Mouse (Mus musculus): ENCODE results near the gene Lurap1l. TPM values are rescaled to one million over a fixed set of nuclear protein-coding genes. Genes with fewer than 3 reads are reported as not detected.

The Lurap1l gene
- polyA plus RNA-seq (2015; fragmentation: Nextera tagmentation; extraction: Ambion mirVana), result 4.6 and 4.9 TPM in 2 replicates

- WGBS, result under 1% methylated on average over 10 of the region's 10 CpGs
- peak; percentile 17; the same call in 1 of the 2 replicates for ATAC-seq (replicated peaks)
- no peaks in the 10 kb centered on the region for H3K9me3 ChIP-seq
- peak within 1 kb of the TSS; percentile 91 for H3K27ac ChIP-seq (replicated peaks)
- peaks cover 12% of the 10 kb centered on the region for H3K4me1 ChIP-seq
- peak within 1 kb of the TSS; percentile 89 for H3K4me3 ChIP-seq
- H3K9ac ChIP-seq (replicated peaks), result peak within 1 kb of the TSS; percentile 76
- no peaks in the 10 kb centered on the region for H3K36me3 ChIP-seq
- peak within 1 kb of the TSS; percentile 94 for H3K4me2 ChIP-seq (replicated peaks)
- no peaks in the 10 kb centered on the region for H3K27me3 ChIP-seq
These were observed at the start of gene Lurap1l for GRCm38 (mm10) chr4:80910481-80910870. TSS of gene Lurap1l (plus strand) at chr4:80910646.

- no peak overlapping the region for H3K9ac ChIP-seq (replicated peaks)
- ATAC-seq (replicated peaks), result no peak
- H3K4me3 ChIP-seq, result no peak overlapping the region
- peaks cover 13% of the 10 kb centered on the region for H3K4me1 ChIP-seq
- no peaks in the 10 kb centered on the region for H3K9me3 ChIP-seq
- H3K27me3 ChIP-seq, result no peaks in the 10 kb centered on the region
- no peaks in the 10 kb centered on the region for H3K36me3 ChIP-seq
- H3K4me2 ChIP-seq (replicated peaks), result no peak overlapping the region
- 0 out of 2 replicates have a peak overlapping the region, but pooled peaks have one; percentile 2 for H3K27ac ChIP-seq (replicated peaks)
- WGBS, result 51% methylated on average over 9 of the region's 9 CpGs
These were observed 47.5 kb upstream of the Lurap1l start for GRCm38 (mm10) chr4:80862962-80863361.

GRCm38 (mm10) chr4:80863906-80864305 is 46.5 kb upstream of the Lurap1l start:
- Histone ChIP-seq H3K36me3 (no peaks in the 10 kb centered on the region), H3K4me2 (replicated peaks) (no peak overlapping the region), H3K4me1 (peaks cover 13% of the 10 kb centered on the region), H3K4me3 (no peak overlapping the region), H3K27ac (replicated peaks) (no peak overlapping the region), H3K9ac (replicated peaks) (no peak overlapping the region), H3K9me3 (no peaks in the 10 kb centered on the region), H3K27me3 (no peaks in the 10 kb centered on the region)
- 68% methylated on average over 7 of the region's 7 CpGs for WGBS
- no peak for ATAC-seq (replicated peaks)

DNA sequence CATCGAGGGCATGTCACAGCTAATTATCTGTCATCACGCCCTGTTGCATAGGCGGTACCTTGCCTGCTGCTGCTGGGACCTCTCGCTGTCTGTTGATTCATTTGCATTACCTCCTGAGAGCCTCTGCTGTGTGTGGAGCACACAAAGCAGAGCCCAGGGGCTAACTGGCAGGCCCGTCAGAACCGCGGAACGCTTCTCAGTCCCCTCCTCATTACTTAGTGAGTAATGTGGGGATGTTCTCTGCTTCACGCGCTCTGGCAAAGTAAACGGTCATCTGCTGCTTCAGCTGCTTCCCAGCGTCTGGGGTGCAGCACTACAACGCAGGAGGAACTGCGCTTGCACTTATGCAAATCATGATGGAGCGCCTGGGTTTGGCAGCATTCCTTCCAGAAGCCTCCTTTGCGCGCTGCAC is 45.9 kb upstream of the Lurap1l start:
- peak overlapping the region; percentile 52 for H3K4me2 ChIP-seq (replicated peaks)
- peak; percentile 90 for ATAC-seq (replicated peaks)
- WGBS, result 1% methylated on average over 17 of the region's 17 CpGs
- peaks cover 13% of the 10 kb centered on the region for H3K4me1 ChIP-seq
- H3K27ac ChIP-seq (replicated peaks), result peak overlapping the region; percentile 81
- H3K9me3 ChIP-seq, result no peaks in the 10 kb centered on the region
- peak overlapping the region; percentile 35 for H3K4me3 ChIP-seq
- no peaks in the 10 kb centered on the region for H3K36me3 ChIP-seq
- no peaks in the 10 kb centered on the region for H3K27me3 ChIP-seq
- peak overlapping the region; percentile 44 for H3K9ac ChIP-seq (replicated peaks)

- WGBS, result 24% methylated on average over 5 of the region's 5 CpGs
- no peak overlapping the region for H3K4me3 ChIP-seq
- H3K9me3 ChIP-seq, result no peaks in the 10 kb centered on the region
- H3K36me3 ChIP-seq, result no peaks in the 10 kb centered on the region
- no peaks in the 10 kb centered on the region for H3K27me3 ChIP-seq
- peak; percentile 86 for ATAC-seq (replicated peaks)
- H3K4me1 ChIP-seq, result peaks cover 13% of the 10 kb centered on the region
- no peak overlapping the region for H3K4me2 ChIP-seq (replicated peaks)
- no peak overlapping the region for H3K9ac ChIP-seq (replicated peaks)
- H3K27ac ChIP-seq (replicated peaks), result no peak overlapping the region
These were observed 44.4 kb upstream of the Lurap1l start for GRCm38 (mm10) chr4:80866065-80866464.

DNA sequence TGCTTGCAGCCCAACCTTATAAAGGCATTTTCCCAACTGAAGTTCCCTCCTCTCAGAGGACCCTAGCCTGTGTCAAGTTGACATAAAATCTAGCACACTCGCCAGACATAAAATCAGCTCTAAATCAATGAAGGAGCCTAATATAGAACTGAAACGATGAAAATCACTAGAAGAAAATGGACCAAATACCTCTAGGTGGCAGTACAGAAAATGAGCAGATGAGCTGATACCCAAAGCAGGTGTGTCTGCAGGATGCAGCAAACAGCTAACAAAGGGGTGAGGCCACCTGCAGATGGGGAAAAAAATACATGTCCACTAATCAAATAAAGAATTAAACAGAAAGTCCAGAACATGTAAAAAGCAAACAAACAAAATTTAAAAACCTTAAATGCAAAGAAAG is 40.8 kb upstream of the Lurap1l start:
- no peaks in the 10 kb centered on the region for H3K27me3 ChIP-seq
- H3K9ac ChIP-seq (replicated peaks), result no peak overlapping the region
- WGBS, result 60% methylated on average over 2 of the region's 2 CpGs
- H3K27ac ChIP-seq (replicated peaks), result no peak overlapping the region
- H3K36me3 ChIP-seq, result no peaks in the 10 kb centered on the region
- H3K4me1 ChIP-seq, result peaks cover 4% of the 10 kb centered on the region
- no peak overlapping the region for H3K4me3 ChIP-seq
- no peak for ATAC-seq (replicated peaks)
- no peaks in the 10 kb centered on the region for H3K9me3 ChIP-seq
- H3K4me2 ChIP-seq (replicated peaks), result no peak overlapping the region

DNA sequence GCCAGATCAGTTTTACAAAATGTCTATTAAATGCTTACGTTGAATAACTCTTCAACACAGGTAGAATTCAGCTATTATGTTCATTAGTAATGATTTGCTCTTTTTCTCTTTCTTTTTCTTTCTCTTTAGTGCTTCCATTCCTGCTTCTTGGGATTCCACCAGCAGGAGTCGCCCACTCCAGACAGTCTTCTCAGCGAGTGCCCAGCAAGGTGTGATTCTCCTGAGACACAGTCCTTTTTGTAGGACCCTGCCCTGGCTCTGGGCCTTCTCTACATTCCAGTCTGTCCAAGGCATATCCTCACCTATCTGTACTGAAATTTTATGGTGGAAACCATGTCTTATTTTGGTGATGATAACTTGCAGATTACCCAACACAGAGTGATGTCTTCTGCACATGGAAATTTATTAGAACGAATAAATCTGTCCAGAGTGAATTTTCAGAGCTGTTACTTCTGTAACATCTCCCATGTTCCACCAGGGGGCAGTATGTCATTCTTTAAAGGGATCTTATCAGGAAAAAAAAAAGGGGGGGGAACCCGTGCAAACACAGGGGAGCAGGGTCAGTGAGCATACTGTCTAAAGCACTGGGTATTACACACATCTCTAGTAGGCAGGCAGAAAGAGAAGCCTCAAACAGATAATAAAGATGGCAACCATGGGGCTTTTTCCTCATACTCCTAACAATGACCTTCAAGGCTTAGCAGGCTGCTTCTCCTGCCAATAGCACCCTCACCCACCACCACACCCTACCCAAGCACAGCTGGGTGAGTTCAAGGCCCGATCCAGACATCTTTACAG is 37.4 kb upstream of the Lurap1l start:
- 37% methylated on average over 6 of the region's 6 CpGs for WGBS
- Histone ChIP-seq H3K9ac (replicated peaks) (no peak overlapping the region), H3K27me3 (no peaks in the 10 kb centered on the region), H3K4me1 (no peaks in the 10 kb centered on the region), H3K36me3 (no peaks in the 10 kb centered on the region), H3K4me3 (no peak overlapping the region), H3K4me2 (replicated peaks) (no peak overlapping the region), H3K9me3 (no peaks in the 10 kb centered on the region), H3K27ac (replicated peaks) (no peak overlapping the region)
- no peak; the same call in 1 of the 2 replicates for ATAC-seq (replicated peaks)

DNA sequence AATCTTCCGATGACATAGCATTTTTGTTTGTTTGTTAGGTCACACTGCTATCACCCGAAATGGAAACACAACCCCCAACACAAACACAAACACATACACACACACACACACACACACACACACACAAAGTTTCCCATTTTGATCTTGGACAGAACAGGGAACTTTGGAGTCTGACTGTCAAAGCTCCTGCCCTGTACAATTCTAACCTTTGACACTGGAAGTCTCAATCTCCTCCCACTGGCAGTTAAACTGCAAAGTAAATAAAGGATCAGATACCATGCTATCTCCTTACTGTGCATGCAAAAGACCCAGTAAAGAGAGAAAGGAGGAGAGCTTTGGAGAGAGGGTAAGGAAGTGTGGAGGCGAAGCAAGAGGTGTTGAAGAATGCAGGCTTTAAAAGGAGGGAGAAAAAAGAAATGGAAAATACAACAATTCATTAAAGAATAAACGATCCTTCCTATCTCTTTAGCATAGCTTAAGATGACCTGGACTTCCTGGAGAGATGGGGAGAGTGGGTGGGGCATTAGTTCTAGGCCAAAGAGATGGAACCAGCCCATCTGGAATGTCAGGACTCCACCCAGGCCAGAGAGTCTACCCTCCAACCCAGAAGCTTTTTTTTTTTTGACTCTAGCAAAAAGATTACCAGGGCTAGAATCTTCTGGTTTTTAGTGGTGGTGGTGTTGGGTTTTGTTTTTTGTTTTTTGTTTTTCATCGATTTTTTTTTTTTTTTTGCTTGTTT is 36.2 kb upstream of the Lurap1l start:
- H3K4me3 ChIP-seq, result no peak overlapping the region
- H3K9ac ChIP-seq (replicated peaks), result no peak overlapping the region
- H3K36me3 ChIP-seq, result no peaks in the 10 kb centered on the region
- WGBS, result 71% methylated on average over 5 of the region's 5 CpGs
- H3K27me3 ChIP-seq, result no peaks in the 10 kb centered on the region
- no peak overlapping the region for H3K4me2 ChIP-seq (replicated peaks)
- no peaks in the 10 kb centered on the region for H3K9me3 ChIP-seq
- no peak overlapping the region for H3K27ac ChIP-seq (replicated peaks)
- ATAC-seq (replicated peaks), result no peak
- no peaks in the 10 kb centered on the region for H3K4me1 ChIP-seq

DNA sequence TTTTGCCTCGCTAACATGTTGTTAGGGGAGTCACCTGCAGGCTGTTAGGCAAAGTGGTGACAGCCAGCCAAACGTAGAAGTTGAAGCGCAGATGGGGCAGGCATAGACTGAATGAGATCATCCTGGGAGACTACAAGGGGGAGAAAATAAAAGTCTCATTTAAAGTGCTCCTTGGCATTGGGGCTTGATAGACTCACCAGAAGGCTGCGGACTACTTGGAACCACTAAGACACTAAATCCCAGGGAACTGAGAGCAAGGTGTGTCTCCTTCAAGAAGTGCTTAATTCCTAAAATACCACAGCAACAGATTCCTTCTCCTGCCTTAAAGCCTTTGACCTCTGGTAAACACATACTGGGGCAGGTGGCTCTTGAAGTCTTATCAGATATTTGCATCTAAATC is 35.4 kb upstream of the Lurap1l start:
- no peak overlapping the region for H3K9ac ChIP-seq (replicated peaks)

GRCm38 (mm10) chr4:80881996-80882599 is 28.3 kb upstream of the Lurap1l start:
- H3K4me1 ChIP-seq, result no peaks in the 10 kb centered on the region
- H3K9me3 ChIP-seq, result no peaks in the 10 kb centered on the region
- no peak for ATAC-seq (replicated peaks)
- no peak overlapping the region for H3K4me2 ChIP-seq (replicated peaks)
- H3K4me3 ChIP-seq, result no peak overlapping the region
- no peak overlapping the region for H3K9ac ChIP-seq (replicated peaks)
- WGBS, result 95% methylated on average over 1 of the region's 1 CpGs
- H3K27me3 ChIP-seq, result no peaks in the 10 kb centered on the region
- no peak overlapping the region for H3K27ac ChIP-seq (replicated peaks)
- H3K36me3 ChIP-seq, result no peaks in the 10 kb centered on the region

More for the DNA sequence above, 35.4 kb upstream of the Lurap1l start:
- no peak for ATAC-seq (replicated peaks)
- Histone ChIP-seq H3K36me3 (no peaks in the 10 kb centered on the region), H3K4me3 (no peak overlapping the region), H3K4me2 (replicated peaks) (no peak overlapping the region), H3K27ac (replicated peaks) (no peak overlapping the region), H3K9me3 (no peaks in the 10 kb centered on the region), H3K27me3 (no peaks in the 10 kb centered on the region), H3K4me1 (no peaks in the 10 kb centered on the region)
- WGBS, result 72% methylated on average over 4 of the region's 4 CpGs

- H3K4me1 ChIP-seq, result no peaks in the 10 kb centered on the region
- ATAC-seq (replicated peaks), result no peak
These were observed 23.8 kb upstream of the Lurap1l start for GRCm38 (mm10) chr4:80886631-80887030.

DNA sequence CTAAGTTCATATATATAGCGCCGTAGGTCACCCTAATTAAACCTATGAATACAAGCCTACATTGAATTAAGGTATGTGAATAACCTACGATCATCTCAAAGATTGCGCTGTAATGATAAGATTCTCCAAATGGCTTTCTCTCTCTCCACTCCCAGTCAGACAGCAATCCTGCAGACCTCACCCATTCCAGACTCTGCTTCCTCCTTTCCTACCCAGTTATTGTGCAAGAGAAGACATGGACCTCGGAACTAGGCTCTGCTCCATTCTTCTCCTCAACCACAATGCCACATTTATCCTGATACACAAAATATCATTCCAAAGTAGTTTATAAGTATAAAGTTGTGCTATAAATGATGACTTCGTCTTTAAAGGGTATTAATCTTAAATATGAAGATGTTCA is 19.4 kb upstream of the Lurap1l start:
- 94% methylated on average over 6 of the region's 6 CpGs for WGBS
- Histone ChIP-seq H3K27me3 (no peaks in the 10 kb centered on the region), H3K27ac (replicated peaks) (no peak overlapping the region), H3K4me3 (no peak overlapping the region), H3K4me1 (no peaks in the 10 kb centered on the region), H3K4me2 (replicated peaks) (no peak overlapping the region), H3K36me3 (no peaks in the 10 kb centered on the region), H3K9me3 (no peaks in the 10 kb centered on the region), H3K9ac (replicated peaks) (no peak overlapping the region)
- no peak for ATAC-seq (replicated peaks)

More at GRCm38 (mm10) chr4:80886631-80887030, 23.8 kb upstream of the Lurap1l start:
- no peak overlapping the region for H3K9ac ChIP-seq (replicated peaks)
- 84% methylated on average over 4 of the region's 4 CpGs for WGBS
- no peak overlapping the region for H3K4me2 ChIP-seq (replicated peaks)
- H3K36me3 ChIP-seq, result no peaks in the 10 kb centered on the region
- H3K9me3 ChIP-seq, result no peaks in the 10 kb centered on the region
- H3K27me3 ChIP-seq, result no peaks in the 10 kb centered on the region
- no peak overlapping the region for H3K4me3 ChIP-seq
- no peak overlapping the region for H3K27ac ChIP-seq (replicated peaks)
